Mouse (Mus musculus) megakaryocyte progenitor cell, adult 5-6 weeks (primary cell): ENCODE measurements at regions not wholly inside any gene's neighbourhood (a gene's known extent, or its start where the extent isn't known, plus 50 kb on each side); places are given as distances from the start of the nearest gene placed in this dataset.
"Not testable (repeated sequence)": the region's sequence is repeated elsewhere in the genome, so short reads cannot be mapped to it uniquely, and the experiment has no call there.

ENCODE experiments used
- ATAC-seq: replicated peaks from 2 replicates; pipeline ENCODE4 v1.8.0; 2016; ENCODE audit warnings: mild to moderate bottlenecking, moderate TSS enrichment, inconsistent platforms; ENCODE audit not compliant: poor library complexity

- no peak for ATAC-seq
Observed at GRCm38 (mm10) chr3:130833082-130833481, 102.9 kb upstream of the Rpl34 start.

GRCm38 (mm10) chr3:130831788-130832187 is 101.6 kb upstream of the Rpl34 start:
- ATAC-seq = no peak

GRCm38 (mm10) chr3:130828346-130828745 is 98.1 kb upstream of the Rpl34 start:
- ATAC-seq = no peak

GRCm38 (mm10) chr3:130827934-130828333 is 97.7 kb upstream of the Rpl34 start:
- ATAC-seq = peak; percentile 55; the same call in 1 of the 2 replicates

GRCm38 (mm10) chr3:130827021-130827420 is 96.8 kb upstream of the Rpl34 start:
- no peak for ATAC-seq

- ATAC-seq = no peak
Observed at GRCm38 (mm10) chr3:130819837-130820098, 89.6 kb upstream of the Rpl34 start.

- peak; percentile 30; the same call in 1 of the 2 replicates for ATAC-seq
Observed at GRCm38 (mm10) chr3:130819031-130819836, 89.0 kb upstream of the Rpl34 start.

- peak; percentile 96 for ATAC-seq
Observed at GRCm38 (mm10) chr3:130818467-130819030, 88.4 kb upstream of the Rpl34 start.

- ATAC-seq = peak; percentile 72
Observed at GRCm38 (mm10) chr3:130809696-130810665, 79.8 kb upstream of the Rpl34 start.

- ATAC-seq = no peak
Observed at GRCm38 (mm10) chr3:130805345-130805744, 75.1 kb upstream of the Rpl34 start.

- ATAC-seq = peak; percentile 68
Observed at GRCm38 (mm10) chr3:130804327-130804662, 74.1 kb upstream of the Rpl34 start.

- peak; percentile 79 for ATAC-seq
Observed at GRCm38 (mm10) chr3:130803591-130804326, 73.6 kb upstream of the Rpl34 start.

- ATAC-seq = no peak
Observed at GRCm38 (mm10) chr3:130800016-130800415, 69.8 kb upstream of the Rpl34 start.

GRCm38 (mm10) chr3:130797956-130798355 is 67.8 kb upstream of the Rpl34 start:
- ATAC-seq = not testable (repeated sequence)

- peak; percentile 92 for ATAC-seq
Observed at GRCm38 (mm10) chr3:130796531-130796930, 66.3 kb upstream of the Rpl34 start.

- no peak for ATAC-seq
Observed at GRCm38 (mm10) chr3:130795396-130795795, 65.2 kb upstream of the Rpl34 start.

GRCm38 (mm10) chr3:130794142-130794925 is 64.1 kb upstream of the Rpl34 start:
- no peak for ATAC-seq

GRCm38 (mm10) chr3:130780706-130781240 is 50.6 kb upstream of the Rpl34 start:
- ATAC-seq = no peak
